Mouse (Mus musculus): ENCODE measurements around the gene Pdxp. TPM values are rescaled to one million over a fixed set of nuclear protein-coding genes. Genes with fewer than 3 reads are reported as not detected.

Pdxp gene
- total RNA-seq, 2 experiments from 2014 or later = 9.8 to 9.9 TPM

GRCm38 (mm10) chr15:78898507-78899001, 15.2 kb upstream of the Pdxp start:
- no peak for DNase-seq (ENCODE audit: low spot score in 2 of 2)

DNA sequence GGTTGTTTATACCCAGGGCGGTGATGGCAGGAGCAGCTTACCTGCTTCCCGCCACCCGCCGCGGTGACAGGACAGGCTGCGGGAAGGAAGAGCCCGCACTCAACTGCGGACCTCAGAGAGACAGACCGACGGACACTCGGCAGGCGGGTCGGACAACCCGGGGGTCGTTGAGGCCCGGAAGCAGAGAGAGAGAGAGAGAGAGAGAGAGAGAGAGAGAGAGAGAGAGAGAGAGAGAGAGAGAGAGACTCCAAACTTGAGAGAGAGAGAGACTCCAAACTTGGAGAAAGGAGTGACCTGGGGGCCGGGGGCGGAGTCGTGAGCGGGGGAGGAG, 14.3 kb upstream of the Pdxp start, which contains the start of gene Gm49510:
TSS of gene Gm49510 (plus strand) at position 259 of the 331 bp plus-strand sequence.
- DNase-seq (ENCODE audit: low spot score in 2 of 2) = no peak

GRCm38 (mm10) chr15:78899740-78900584, 13.8 kb upstream of the Pdxp start, which contains the start of gene Sh3bp1:
Gene Sh3bp1, plus strand, starts transcription at chr15:78899768.
- peak in 1 of 2 experiments; percentile 30 for DNase-seq (ENCODE audit: low spot score in 2 of 2)

- DNase-seq (ENCODE audit: low spot score in 2 of 2) = no peak
Measured at GRCm38 (mm10) chr15:78900585-78901421, 12.9 kb upstream of the Pdxp start.

GRCm38 (mm10) chr15:78901422-78901789, 12.3 kb upstream of the Pdxp start:
- DNase-seq (ENCODE audit: low spot score in 2 of 2) = no peak

DNA sequence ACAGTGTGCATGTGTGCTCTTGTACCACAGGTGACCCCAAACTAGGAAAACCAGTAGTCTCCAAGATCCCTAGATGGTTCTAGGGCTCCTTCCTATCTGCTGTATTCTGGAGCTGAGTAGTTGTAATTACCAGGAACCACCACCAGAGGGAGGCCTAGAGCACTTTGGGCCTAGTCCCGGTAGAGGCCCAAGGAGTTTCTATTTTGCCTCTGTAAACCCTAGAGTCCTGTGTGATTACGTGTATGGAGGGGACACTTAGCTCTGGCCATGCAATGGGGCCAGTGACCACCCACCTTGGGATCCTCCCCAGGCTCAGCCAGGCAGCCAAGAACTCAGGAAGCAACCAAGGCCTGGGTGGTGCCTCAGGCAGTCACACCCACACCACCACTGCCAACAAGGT, 10.5 kb upstream of the Pdxp start:
- peak in 1 of 2 experiments; percentile 71 for DNase-seq (ENCODE audit: low spot score in 2 of 2)

DNA sequence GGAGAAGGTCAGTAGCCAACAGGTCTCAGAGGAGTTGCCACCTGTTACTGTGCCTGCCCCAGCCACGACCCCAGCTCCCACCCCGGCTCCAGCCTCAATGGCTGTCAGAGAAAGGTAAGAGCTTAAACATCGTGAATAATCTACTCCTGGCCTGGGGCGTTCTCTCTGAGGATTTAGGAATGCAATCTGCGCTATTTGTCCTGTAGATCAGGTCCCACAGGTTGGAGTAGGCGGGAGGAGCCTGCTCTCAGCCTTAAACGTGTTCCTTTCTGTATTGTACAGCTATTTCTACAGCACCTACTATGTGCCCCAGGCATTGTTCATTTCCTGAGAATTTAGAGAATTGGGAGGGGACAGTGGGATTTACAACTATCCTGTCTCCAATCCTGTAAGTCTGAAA, 5.3 kb upstream of the Pdxp start:
- no peak for DNase-seq (ENCODE audit: low spot score in 2 of 2)

DNA sequence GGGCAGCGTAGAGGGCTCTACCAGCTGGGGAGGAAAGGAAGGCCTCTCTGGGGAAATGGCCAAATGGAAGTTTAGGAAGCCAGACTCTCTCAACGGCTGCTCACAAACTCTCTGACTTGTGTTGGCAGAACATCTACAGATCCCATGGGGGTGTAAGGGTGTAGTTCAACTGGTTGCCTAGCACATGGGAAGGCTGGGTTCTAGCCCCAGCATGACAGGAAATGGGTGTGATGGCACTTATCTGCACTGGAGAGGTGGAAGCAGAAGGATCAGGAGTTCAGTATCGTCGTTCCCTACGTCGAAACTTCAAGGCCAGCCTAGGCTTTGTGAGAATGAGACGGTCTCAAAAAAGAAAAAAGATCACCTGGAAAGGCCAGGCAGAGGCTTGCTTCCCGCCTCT, 4.7 kb upstream of the Pdxp start:
- DNase-seq (ENCODE audit: low spot score in 2 of 2) = no peak

DNA sequence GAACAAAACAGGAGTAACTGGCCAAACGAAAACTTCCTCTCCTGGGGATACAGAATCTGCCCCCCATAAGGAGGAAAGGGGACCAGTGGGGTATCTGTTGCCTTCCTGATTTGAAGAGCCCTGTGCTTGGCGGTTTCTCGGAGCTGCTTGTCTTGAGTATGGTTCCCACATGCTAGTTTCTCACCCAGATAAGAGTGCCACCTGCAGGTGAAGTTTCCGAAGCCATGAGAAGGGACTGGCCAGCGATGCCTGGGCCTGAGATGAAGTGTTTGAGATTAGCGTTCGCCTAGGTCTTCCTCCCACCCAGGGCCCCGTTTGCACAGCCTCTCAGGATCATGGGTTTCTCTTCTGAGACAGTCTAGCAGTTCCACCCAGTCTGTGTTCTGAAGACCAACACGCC, 1.7 kb upstream of the Pdxp start:
- DNase-seq (ENCODE audit: low spot score in 2 of 2) = no peak

- no peak for DNase-seq (ENCODE audit: low spot score in 2 of 2)
Measured at GRCm38 (mm10) chr15:78914091-78914822, 538 bp downstream of the Pdxp start.

DNA sequence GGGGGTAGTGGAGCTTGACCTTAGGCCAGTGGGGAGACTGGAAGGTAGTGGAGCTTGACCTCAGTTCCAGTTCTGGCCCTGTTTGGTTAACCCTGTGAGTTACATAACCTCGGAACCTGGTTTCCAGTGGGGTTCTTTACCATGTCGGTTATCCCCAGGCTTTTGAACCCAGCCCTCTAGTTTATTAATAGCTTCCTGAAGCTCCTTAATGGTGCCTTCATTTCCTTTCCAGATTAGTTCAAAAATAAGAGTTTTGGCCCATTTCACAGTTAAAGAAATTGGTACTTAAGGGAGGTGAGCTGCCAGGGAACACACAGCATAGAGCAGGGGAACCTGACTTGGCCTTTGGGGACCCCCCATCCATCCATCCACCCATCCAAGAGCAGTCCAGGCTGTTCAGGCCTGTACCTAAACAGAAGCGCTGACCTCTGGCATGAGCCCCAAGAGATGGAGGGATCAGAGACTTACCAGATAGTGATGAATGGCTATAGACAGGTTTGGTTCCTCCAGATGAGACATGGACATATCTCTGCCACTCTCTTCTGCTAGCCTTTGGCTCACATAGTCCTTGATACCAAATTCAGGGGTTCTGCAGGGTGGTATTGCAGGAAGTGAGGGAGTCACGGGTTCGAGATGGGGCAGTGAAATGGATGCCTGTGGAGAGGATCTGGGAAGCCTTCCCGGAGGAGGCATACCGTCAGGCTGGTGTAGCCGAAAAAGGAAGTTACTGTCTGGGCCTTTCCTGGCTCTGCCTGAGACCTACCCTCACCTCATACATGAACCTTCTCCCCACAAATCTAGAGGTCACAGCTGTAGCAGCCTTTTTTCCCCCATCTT, 1.3 kb downstream of the Pdxp start:
- no peak for DNase-seq (ENCODE audit: low spot score in 2 of 2)

DNA sequence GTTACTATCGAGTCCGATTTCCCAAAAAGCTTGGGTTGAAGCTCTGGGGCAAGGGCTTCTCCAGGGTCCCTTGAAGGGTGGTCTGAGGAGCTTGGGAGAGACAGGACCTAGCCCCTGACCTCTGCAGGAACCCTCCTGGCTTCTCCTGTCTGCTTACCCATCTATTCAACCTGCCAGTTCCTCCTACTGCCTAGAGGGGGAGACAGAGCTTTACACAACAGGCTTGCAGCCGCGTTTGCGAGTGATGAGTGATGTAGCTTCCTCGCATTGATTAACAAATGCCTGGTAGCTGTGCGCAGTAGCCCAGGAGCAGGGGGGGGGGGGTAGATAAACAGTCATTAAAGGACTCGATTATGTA, 1.9 kb downstream of the Pdxp start:
- no peak for DNase-seq (ENCODE audit: low spot score in 2 of 2)

DNA sequence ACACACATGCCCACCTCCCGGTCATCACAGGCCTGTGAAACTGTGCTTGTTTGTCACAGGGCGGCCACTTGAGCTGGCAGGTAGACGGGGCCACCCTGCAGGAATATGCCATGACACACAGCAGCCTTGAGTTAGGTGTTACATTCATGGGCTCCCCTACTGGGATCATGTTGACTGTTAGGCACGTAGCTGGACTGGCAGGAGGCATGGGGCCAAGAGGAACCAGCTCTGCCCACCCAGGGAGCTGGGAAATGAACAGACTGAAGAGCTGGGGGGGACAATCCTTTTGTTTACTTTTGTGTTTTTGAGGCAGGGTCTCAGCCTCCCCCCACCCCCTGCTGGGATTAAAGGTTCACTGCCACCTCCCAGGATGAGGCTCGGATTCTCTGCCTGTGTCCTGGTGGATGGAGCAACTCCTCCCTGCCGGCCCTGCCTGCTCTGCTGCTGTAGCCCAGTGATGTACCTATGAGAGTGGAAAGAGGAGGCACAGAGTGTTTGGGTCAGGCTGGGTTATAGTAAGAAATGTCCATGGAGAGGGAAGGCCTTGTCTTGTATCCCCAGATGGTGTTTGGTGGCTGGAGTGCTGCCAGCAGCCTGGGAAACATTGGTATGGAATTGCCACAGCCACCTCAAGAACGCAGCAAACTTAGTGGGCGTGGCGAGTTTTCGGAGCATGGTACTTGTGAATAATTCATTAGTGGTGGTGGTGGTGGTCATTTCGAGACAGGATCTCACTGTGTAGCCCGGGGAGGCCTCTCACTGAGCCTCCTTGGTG, 2.5 kb downstream of the Pdxp start:
- no peak for DNase-seq (ENCODE audit: low spot score in 2 of 2)

GRCm38 (mm10) chr15:78918126-78918525, 4.4 kb downstream of the Pdxp start:
- DNase-seq (ENCODE audit: low spot score in 2 of 2) = no peak

DNA sequence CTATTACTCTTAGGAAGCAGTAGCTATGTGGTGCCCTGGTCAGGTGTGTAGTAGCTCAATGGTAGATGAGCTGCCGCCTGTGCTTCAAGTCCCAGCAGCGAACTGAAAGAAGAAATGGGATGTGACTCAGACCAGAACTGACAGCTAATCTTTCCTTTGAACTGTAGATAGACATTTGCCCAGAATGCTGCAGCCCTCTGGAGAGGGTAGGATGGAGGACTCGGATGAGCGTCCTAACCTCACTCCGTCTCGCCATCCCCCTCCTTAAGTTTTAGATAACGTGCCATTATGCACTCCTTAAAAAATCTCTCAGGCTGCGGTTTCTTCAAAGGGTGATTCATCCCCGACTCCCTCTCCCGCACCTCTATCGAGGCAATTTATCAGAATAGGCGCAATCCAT, 6.2 kb downstream of the Pdxp start:
- DNase-seq (ENCODE audit: low spot score in 2 of 2) = no peak

GRCm38 (mm10) chr15:78922700-78923099, 9.0 kb downstream of the Pdxp start:
- no peak for DNase-seq (ENCODE audit: low spot score in 2 of 2)

GRCm38 (mm10) chr15:78923585-78923984, 9.9 kb downstream of the Pdxp start:
- DNase-seq (ENCODE audit: low spot score in 2 of 2) = no peak

DNA sequence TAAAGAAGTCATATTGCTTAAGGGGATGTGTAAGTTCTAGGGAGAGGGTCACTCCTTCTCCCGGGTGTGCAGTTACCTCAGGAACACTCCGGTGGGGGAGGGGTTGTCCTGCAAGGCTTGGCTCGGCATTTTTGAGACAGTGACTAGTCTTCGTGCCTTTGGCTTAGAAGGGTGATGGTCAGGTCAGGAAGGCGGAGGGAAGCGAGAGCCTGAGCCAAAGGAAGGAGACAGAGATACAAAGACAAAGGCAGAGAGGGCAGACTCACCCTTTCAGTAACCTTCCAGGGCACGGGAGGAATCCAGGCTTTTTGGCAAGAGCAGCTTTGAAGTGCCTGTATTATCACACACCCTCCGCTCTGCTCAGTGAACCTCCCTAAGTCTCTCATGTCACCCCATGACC, 11.4 kb downstream of the Pdxp start:
- no peak for DNase-seq (ENCODE audit: low spot score in 2 of 2)

DNA sequence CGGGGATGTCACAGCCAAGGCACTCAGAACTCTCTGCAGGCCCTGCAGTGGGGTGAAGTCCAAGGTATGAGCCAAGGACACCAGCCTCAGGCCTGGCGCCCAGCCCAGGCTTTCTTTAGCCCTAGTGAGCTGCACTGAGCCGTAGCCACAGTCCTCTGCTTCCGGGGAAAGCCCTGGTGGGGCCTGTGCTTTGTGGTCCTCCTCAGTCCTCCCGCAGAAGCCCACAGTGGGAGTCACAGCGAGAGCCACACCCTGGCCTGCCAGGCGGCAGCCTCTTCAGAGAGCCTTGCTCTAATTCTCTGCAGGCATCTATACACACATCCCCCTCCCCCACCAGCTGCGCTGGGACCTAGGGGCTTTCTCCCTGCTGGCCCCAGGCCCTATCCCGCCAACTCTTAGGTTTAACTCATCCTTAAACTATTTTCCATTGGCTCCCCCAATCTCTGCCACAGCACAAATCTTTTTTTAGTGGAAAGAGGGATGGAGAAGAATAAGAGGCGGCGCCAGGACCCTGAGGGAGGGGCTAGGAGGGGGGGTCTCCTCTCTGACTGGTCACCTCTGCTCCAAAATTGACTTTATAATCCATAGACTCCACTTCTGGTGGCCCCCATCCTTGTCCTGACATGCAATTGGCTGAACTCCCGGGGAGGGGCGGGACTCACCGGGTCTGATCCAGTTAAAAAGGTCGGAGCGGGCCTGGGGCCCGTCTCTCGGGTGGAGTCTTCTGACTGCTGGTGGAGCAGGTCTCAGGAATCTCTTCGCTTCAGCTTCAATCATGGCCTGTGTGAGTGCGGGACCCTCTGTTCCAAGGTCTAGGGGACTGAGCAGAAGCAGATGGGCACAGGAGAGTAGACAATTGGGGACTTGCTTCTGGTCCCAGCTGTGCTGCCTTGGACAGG, 12.6 kb downstream of the Pdxp start, which contains the start of gene Lgals1:
TSS of gene Lgals1 (plus strand) at position 705 of the 899 bp plus-strand sequence.
- peak; percentile 67 to 77 for DNase-seq (ENCODE audit: low spot score in 2 of 2)
